Comparison of ENCODE assay signal across 8 mouse cellular contexts in the genomic region with DNA sequence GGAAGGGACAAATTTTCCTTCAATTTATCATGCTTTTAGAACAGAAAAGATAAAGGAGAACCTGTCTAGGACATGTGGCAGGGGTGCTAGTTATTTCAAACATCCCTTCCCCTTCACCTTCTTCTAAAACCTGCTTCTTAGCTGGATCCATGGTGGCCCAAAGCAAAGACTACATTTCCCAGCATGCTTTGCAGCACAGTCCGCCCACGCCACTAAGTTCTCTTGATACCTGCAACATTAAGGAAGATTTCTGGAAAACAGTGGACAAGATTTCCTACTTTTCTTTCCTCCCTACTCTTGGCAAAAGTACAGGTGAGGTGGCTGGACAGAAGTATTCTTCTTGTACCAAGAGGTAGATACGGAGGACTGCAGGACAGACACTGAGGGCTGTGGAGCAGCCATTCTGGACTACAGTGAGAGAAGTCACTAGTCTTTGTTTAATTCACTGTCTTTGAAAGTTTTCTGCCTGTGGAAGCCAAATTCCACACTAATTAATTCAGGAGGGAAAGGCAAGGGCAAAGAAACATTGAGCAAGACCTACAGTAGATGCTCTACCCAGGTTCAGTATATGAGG. TPM values are rescaled to one million over a fixed set of nuclear protein-coding genes. Genes with fewer than 3 reads are reported as not detected.
DNase-seq lines count a peak whose midpoint lies in the region; ATAC-seq and TF ChIP-seq lines count a peak whose summit lies in the region.

No protein-coding gene starts in this region.

- H3K9me3 ChIP-seq in heart, postnatal 0 days (replicated peaks; ENCODE audit: control insufficient read depth, low read length): no peaks in the 10 kb centered on the region
- H3K9me3 ChIP-seq in liver, embryonic 11.5 days (ENCODE audit: control insufficient read depth, low read length): no peaks in the 10 kb centered on the region

- no peak overlapping the region for H3K9ac ChIP-seq in heart, postnatal 0 days (replicated peaks; ENCODE audit: low read depth, low read length)
- H3K9ac ChIP-seq in liver, embryonic 11.5 days (ENCODE audit: low read depth, low read length): no peak overlapping the region

- 0 out of 2 replicates have a peak overlapping the region, but pooled peaks have one; percentile 13 for H3K4me3 ChIP-seq in brown adipose tissue, adult 24 weeks (ENCODE audit: insufficient read depth, low read depth, low read length)
- H3K4me3 ChIP-seq in heart, postnatal 0 days (ENCODE audit: low read depth, low read length): peak overlapping the region; percentile 33
- H3K4me3 ChIP-seq in liver, embryonic 11.5 days (ENCODE audit: low read depth, low read length): peak overlapping the region; percentile 33

- DNase-seq in heart, adult 11 months: peak; percentile 55
- no peak for DNase-seq in heart, postnatal 36 days
- DNase-seq in heart, postnatal 0 days (ENCODE audit: low spot score): no peak
- DNase-seq in liver, embryonic 11.5 days (ENCODE audit: low spot score): no peak
- peak; percentile 64 for DNase-seq in retina, embryonic 14.5 days (ENCODE audit: low spot score)
- no peak for DNase-seq in gastrocnemius, adult 18-20 months (ENCODE audit: low spot score)
- DNase-seq in T-cell, adult 2 months (ENCODE audit: low spot score): no peak

- peaks cover 18% of the 10 kb centered on the region for H3K4me1 ChIP-seq in brown adipose tissue, adult 24 weeks (ENCODE audit: control insufficient read depth, insufficient read depth, insufficient read length, low read length)
- no peaks in the 10 kb centered on the region for H3K4me1 ChIP-seq in heart, postnatal 0 days (ENCODE audit: control insufficient read depth, insufficient read depth)
- no peaks in the 10 kb centered on the region; the same call in 1 of the 2 replicates for H3K4me1 ChIP-seq in liver, embryonic 11.5 days (replicated peaks; ENCODE audit: control insufficient read depth, insufficient read depth, low read length)

- no peak overlapping the region for H3K27ac ChIP-seq in brown adipose tissue, adult 24 weeks (replicated peaks; ENCODE audit: low read depth, low read length)
- H3K27ac ChIP-seq in heart, postnatal 0 days (ENCODE audit: low read depth): no peak overlapping the region
- no peak overlapping the region for H3K27ac ChIP-seq in liver, embryonic 11.5 days (ENCODE audit: low read depth, low read length)

- H3K27me3 ChIP-seq in heart, postnatal 0 days (ENCODE audit: control insufficient read depth, insufficient read depth, low read length): no peaks in the 10 kb centered on the region
- no peaks in the 10 kb centered on the region for H3K27me3 ChIP-seq in liver, embryonic 11.5 days (replicated peaks; ENCODE audit: control insufficient read depth, insufficient read depth, low read length)

- WGBS in heart, postnatal 0 days: 39% methylated on average over 3 of the region's 3 CpGs
- WGBS in liver, embryonic 11.5 days: 53% methylated on average over 3 of the region's 3 CpGs

- ATAC-seq in heart, postnatal 0 days (ENCODE audit: insufficient read depth, low read depth): no peak
- no peak for ATAC-seq in liver, embryonic 11.5 days (replicated peaks; ENCODE audit: low FRiP score)

- peak overlapping the region; percentile 46 for H3K4me2 ChIP-seq in heart, postnatal 0 days (ENCODE audit: low read depth, low read length)
- peak overlapping the region; percentile 49 for H3K4me2 ChIP-seq in liver, embryonic 11.5 days

- intact Hi-C loops in heart, postnatal 36 days (cut with DNase I): no loop called here

- H3K36me3 ChIP-seq in heart, postnatal 0 days (replicated peaks; ENCODE audit: control insufficient read depth, insufficient read depth, low read length): 0 out of 2 replicates have a peak, but pooled peaks cover 9% of the 10 kb centered on the region
- H3K36me3 ChIP-seq in liver, embryonic 11.5 days (ENCODE audit: control insufficient read depth, insufficient read depth, low read length): no peaks in the 10 kb centered on the region

- no peak for TF ChIP-seq CTCF in heart, postnatal 0 days (IDR thresholded peaks at IDR 0.05; ENCODE audit: low read depth)

- no peak for TF ChIP-seq EP300 in heart, postnatal 0 days (IDR thresholded peaks at IDR 0.05; ENCODE audit: low read depth)

RNA-seq across cellular contexts. Expression of a gene that starts 9.2 kb away (rescaled TPM):
- total RNA-seq in heart, postnatal 36 days (2021): 10 to 100 TPM; 17.1 to 21.8 TPM
- polyA plus RNA-seq in brown adipose tissue, adult 24 weeks (2012; ENCODE audit: insufficient read depth, insufficient read length, missing spikeins): 21.1 and 47.5 TPM in 2 replicates
- 3.8 and 6.5 TPM in 2 replicates for total RNA-seq in heart, postnatal 0 days (2014; rRNA removed; ENCODE audit: low replicate concordance)
- polyA plus RNA-seq in heart, postnatal 0 days (2015; fragmentation: Nextera tagmentation; extraction: Ambion mirVana): 3.5 and 4.3 TPM in 2 replicates
- 5.3 and 6.7 TPM in 2 replicates for polyA plus RNA-seq in liver, embryonic 11.5 days (2014; fragmentation: Nextera tagmentation; extraction: Ambion mirVana)
- 1 to 10 TPM; 6.1 to 7.6 TPM for total RNA-seq in gastrocnemius, adult 18-20 months (2021)

RNA-seq across cellular contexts. Expression of a gene that starts 15.8 kb away (rescaled TPM):
- 1 to 10 TPM in 1 of 2 experiments, under 1 TPM in 1; 0.76 to 1.2 TPM for total RNA-seq in heart, postnatal 36 days (2021)
- polyA plus RNA-seq in brown adipose tissue, adult 24 weeks (2012; ENCODE audit: insufficient read depth, insufficient read length, missing spikeins): 0.50 and 0.55 TPM in 2 replicates
- 1.0 and 1.4 TPM in 2 replicates for total RNA-seq in heart, postnatal 0 days (2014; rRNA removed; ENCODE audit: low replicate concordance)
- polyA plus RNA-seq in heart, postnatal 0 days (2015; fragmentation: Nextera tagmentation; extraction: Ambion mirVana): 0.33 and 0.36 TPM in 2 replicates
- 0.55 and 0.59 TPM in 2 replicates for polyA plus RNA-seq in liver, embryonic 11.5 days (2014; fragmentation: Nextera tagmentation; extraction: Ambion mirVana)
- total RNA-seq in gastrocnemius, adult 18-20 months (2021): under 1 TPM; 0.59 to 0.64 TPM

Comparison
In these comparisons a context has a peak if more than half of its experiments do, and no peak if none do; other contexts are left out.
1. DNase-seq: peak in heart, adult 11 months (single experiment) and retina, embryonic 14.5 days (single experiment); none in heart, postnatal 36 days (0 of 2), heart, postnatal 0 days (single experiment), liver, embryonic 11.5 days (single experiment), gastrocnemius, adult 18-20 months (single experiment) and T-cell, adult 2 months (single experiment).
2. Peak in every context shown above with its lines, with median percentiles within 50 percentile points of each other: H3K4me3 ChIP-seq.